Mouse (Mus musculus) lung, postnatal 0 days (tissue): ENCODE results near the gene Rpl29.

Experiments
- CTCF ChIP-seq: IDR thresholded peaks from 2 replicates; pipeline ENCODE4 v1.5.1; 2016; ENCODE audit warnings: antibody characterized with exemption, mild to moderate bottlenecking
- EP300 ChIP-seq: IDR thresholded peaks from 2 replicates; pipeline ENCODE4 v1.6.1; 2016; ENCODE audit warnings: antibody characterized with exemption, mild to moderate bottlenecking, control low read depth

DNA sequence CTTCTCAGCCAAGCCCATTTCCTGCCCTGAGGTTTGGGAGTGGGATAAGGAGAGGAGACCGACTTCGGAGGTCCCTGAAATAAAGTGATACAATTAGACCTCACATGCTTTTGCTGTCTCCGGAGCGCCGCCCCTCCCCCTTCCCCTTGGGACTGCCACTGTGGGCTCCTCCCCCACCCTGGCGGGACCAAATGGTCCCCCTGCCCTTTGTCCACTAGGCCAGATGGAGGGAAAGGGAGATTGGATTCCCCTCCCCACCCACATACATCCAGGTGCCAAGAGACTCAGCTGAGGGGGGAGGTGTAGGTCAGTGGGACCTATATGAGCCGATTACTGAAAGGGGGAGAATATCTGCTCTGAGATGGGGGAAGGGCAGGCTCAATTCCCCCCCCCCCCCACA, 23.6 kb downstream of the Rpl29 start:
- no peak for TF ChIP-seq EP300
- TF ChIP-seq CTCF = no peak
